Mouse (Mus musculus) lung, postnatal 0 days (tissue): ENCODE results near the gene Inip. TPM values are rescaled to one million over a fixed set of nuclear protein-coding genes. Genes with fewer than 3 reads are reported as not detected.

ENCODE experiments used
- ATAC-seq: fragments of 200-750 bp; cut with Nextera tagmentation; 2 replicates; pipeline ENCODE4 v1.8.0; 2017; ENCODE audit warnings: moderate library complexity
- DNase-seq: peaks from one replicate; pipeline ENCODE4 v3.0.0-alpha.2; 2016; ENCODE audit warnings: low spot score
- H3K27ac ChIP-seq: fragments of 300-500 bp; sonication (generic); 2 replicates; pipeline ENCODE4 v1.5.1; 2014; ENCODE audit warnings: antibody characterized with exemption, mild to moderate bottlenecking, low read length, mixed read lengths
- H3K27me3 ChIP-seq: fragments of 300-500 bp; sonication (generic); replicated peaks from 2 replicates; pipeline ENCODE4 v1.6.1; 2014; ENCODE audit warnings: low read length, mixed read lengths; ENCODE audit not compliant: insufficient read depth
- H3K36me3 ChIP-seq: fragments of 300-500 bp; sonication (generic); 2 replicates; pipeline ENCODE4 v1.6.1; 2014; ENCODE audit warnings: low read length, mixed read lengths; ENCODE audit not compliant: insufficient read depth
- H3K4me1 ChIP-seq: fragments of 300-500 bp; sonication (generic); 2 replicates; pipeline ENCODE4 v1.6.1; 2014; ENCODE audit warnings: antibody characterized with exemption, low read depth, low read length, mixed read lengths; ENCODE audit not compliant: insufficient read depth
- H3K4me2 ChIP-seq: fragments of 300-500 bp; sonication (generic); replicated peaks from 2 replicates; pipeline ENCODE4 v1.6.1; 2014; ENCODE audit warnings: low read depth, mild to moderate bottlenecking, low read length, moderate library complexity, mixed read lengths
- H3K4me3 ChIP-seq: fragments of 300-500 bp; sonication (generic); 2 replicates; pipeline ENCODE4 v1.5.1; 2014; ENCODE audit warnings: low read depth, low read length
- H3K9ac ChIP-seq: fragments of 300-500 bp; sonication (generic); replicated peaks from 2 replicates; pipeline ENCODE4 v1.6.1; 2014; ENCODE audit warnings: low read depth, mild to moderate bottlenecking
- H3K9me3 ChIP-seq: fragments of 300-500 bp; sonication (generic); 2 replicates; pipeline ENCODE4 v1.6.1; 2016; ENCODE audit warnings: low read length, mixed read lengths
- CTCF ChIP-seq: IDR thresholded peaks from 2 replicates; pipeline ENCODE4 v1.5.1; 2016; ENCODE audit warnings: antibody characterized with exemption, mild to moderate bottlenecking
- EP300 ChIP-seq: IDR thresholded peaks from 2 replicates; pipeline ENCODE4 v1.6.1; 2016; ENCODE audit warnings: antibody characterized with exemption, mild to moderate bottlenecking, control low read depth
- WGBS: fragments of 180-500 bp; shearing (Covaris S2); extraction: QIAGEN DNeasy Blood & Tissue Kit; methylation state at CpG from one replicate; pipeline ENCODE4 v1.1.7; 2014; 5-methylcytosine and 5-hydroxymethylcytosine counted together
- polyA plus RNA-seq: library from polyadenylated mRNA; unstranded; fragments of >200 nt; fragmentation: Nextera tagmentation; extraction: Ambion mirVana; gene quantifications from 2 replicates; pipeline ENCODE4 v1.2.1, GENCODE M21; 2015

Gene Inip
- 25.9 and 26.8 TPM in 2 replicates for polyA plus RNA-seq

- ATAC-seq (no peak), DNase-seq (no peak)
- Histone ChIP-seq H3K4me2 (no peak within 1 kb of the TSS), H3K27me3 (no peaks in the 10 kb centered on the region), H3K4me1 (no peaks in the 10 kb centered on the region), H3K4me3 (no peak within 1 kb of the TSS), H3K27ac (no peak within 1 kb of the TSS), H3K9ac (no peak within 1 kb of the TSS), H3K9me3 (no peaks in the 10 kb centered on the region), H3K36me3 (no peaks in the 10 kb centered on the region)
- TF ChIP-seq EP300, result no peak
- TF ChIP-seq CTCF, result no peak
These were observed at the start of gene Inip for GRCm38 (mm10) chr4:59801489-59801888. Gene Inip, minus strand, starts transcription at chr4:59801589.

- DNase-seq, result peak; percentile 76
- H3K4me3 ChIP-seq, result no peak overlapping the region
- no peaks in the 10 kb centered on the region for H3K27me3 ChIP-seq
- peak overlapping the region; percentile 32; the same call in 1 of the 2 replicates for H3K27ac ChIP-seq
- no peaks in the 10 kb centered on the region for H3K9me3 ChIP-seq
- TF ChIP-seq CTCF, result peak; percentile 92
- TF ChIP-seq EP300, result no peak
- WGBS, result 53% methylated on average over 2 of the region's 2 CpGs
- peaks cover 5% of the 10 kb centered on the region; the same call in 1 of the 2 replicates for H3K4me1 ChIP-seq
- ATAC-seq, result peak; percentile 53
- no peak overlapping the region for H3K4me2 ChIP-seq
- H3K36me3 ChIP-seq, result no peaks in the 10 kb centered on the region
- H3K9ac ChIP-seq, result no peak overlapping the region
These were observed 48.8 kb upstream of the Inip start for GRCm38 (mm10) chr4:59850181-59850580.

DNA sequence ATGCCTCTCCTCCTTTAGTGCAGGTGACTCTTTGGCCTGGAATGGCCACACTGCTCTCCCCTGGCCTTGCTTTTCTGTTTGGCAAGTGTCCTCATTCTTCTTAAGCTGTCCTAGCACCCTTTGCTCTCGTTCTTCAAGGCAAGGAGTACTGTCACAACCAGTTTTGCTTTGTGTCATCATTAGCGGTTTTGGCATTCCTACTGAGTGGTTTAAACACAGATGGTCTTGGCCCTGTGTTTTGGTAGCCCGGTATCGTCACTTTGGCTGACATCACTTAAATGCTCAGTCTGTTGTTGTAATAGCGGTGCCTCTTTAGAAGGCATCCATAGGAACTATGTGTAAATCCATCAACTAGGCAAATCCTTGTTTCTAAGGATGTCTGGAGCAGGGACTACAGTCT, 46.1 kb upstream of the Inip start:
- Histone ChIP-seq H3K4me1 (peaks cover 10% of the 10 kb centered on the region; the same call in 1 of the 2 replicates), H3K4me3 (no peak overlapping the region), H3K9ac (no peak overlapping the region), H3K4me2 (no peak overlapping the region), H3K9me3 (no peaks in the 10 kb centered on the region), H3K36me3 (no peaks in the 10 kb centered on the region), H3K27ac (no peak overlapping the region), H3K27me3 (no peaks in the 10 kb centered on the region)
- ATAC-seq, result no peak
- TF ChIP-seq EP300, result no peak
- no peak for TF ChIP-seq CTCF
- WGBS, result 83% methylated on average over 5 of the region's 5 CpGs
- DNase-seq, result no peak

DNA sequence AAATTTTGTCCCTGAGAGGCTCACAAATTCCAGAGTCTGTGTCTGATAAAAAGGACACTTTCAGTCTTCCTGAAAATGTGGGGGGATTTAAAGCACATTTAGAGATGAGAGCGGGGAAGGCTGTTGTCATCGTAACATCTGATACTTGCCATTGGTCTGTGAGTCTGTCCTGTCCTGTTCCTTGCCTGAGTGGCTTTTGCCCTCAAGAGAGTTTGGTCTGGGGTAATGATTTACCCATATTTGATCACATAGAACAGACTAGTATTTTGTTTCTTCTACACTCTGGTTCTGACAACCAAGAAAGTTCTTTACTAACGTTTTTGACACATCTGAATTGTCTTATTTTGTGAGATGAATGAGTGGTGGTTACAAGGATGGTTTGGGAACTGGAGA, 43.9 kb upstream of the Inip start:
- Histone ChIP-seq H3K27ac (0 out of 2 replicates have a peak overlapping the region, but pooled peaks have one; percentile 14), H3K36me3 (no peaks in the 10 kb centered on the region), H3K4me3 (no peak overlapping the region), H3K9me3 (no peaks in the 10 kb centered on the region), H3K27me3 (no peaks in the 10 kb centered on the region), H3K4me2 (no peak overlapping the region), H3K9ac (no peak overlapping the region), H3K4me1 (peaks cover 10% of the 10 kb centered on the region; the same call in 1 of the 2 replicates)
- no peak for DNase-seq
- WGBS, result 68% methylated on average over 3 of the region's 3 CpGs
- TF ChIP-seq EP300 (no peak), CTCF (no peak)
- no peak for ATAC-seq

DNA sequence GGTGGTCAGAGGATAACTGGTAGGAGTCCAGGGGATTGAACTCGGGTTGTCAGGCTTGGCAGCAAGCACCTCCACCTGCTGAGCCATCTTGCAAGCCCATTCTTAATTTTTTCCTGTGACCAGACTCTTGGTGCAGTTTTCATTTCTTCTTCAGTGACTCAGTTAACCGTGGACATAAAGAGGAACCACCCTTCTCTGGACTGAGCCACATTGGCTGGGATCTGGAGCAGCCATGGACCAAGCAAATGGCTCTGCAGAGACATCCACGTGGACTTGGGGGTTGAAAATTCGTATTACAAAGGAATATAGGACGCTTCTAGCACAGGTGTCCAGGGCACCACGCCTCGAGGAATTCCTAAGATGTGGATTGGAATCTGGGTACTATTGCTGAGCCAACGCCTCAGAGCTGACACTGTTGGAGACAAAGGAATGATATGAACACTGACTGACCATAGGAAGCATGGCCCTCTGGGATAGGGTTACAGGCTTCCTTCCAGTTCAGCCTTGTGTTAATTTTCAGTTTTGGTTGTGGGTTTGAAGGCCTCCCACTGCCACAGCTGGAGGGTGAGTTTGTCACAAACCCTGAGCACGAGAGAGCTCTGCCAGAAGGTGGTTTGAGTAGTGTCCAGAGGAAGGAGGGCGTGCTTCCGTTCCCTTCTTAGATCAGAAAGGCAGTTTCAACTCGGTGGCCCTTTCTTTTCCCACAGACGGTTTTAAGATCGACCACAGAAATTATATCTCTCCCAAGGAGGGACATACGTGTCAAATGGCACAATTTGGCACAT, 43.3 kb upstream of the Inip start:
- Histone ChIP-seq H3K27me3 (no peaks in the 10 kb centered on the region), H3K9ac (no peak overlapping the region), H3K4me2 (no peak overlapping the region), H3K4me3 (no peak overlapping the region), H3K27ac (0 out of 2 replicates have a peak overlapping the region, but pooled peaks have one; percentile 14), H3K36me3 (no peaks in the 10 kb centered on the region), H3K9me3 (no peaks in the 10 kb centered on the region), H3K4me1 (peaks cover 5% of the 10 kb centered on the region; the same call in 1 of the 2 replicates)
- DNase-seq (no peak), ATAC-seq (no peak)
- WGBS, result 65% methylated on average over 15 of the region's 15 CpGs
- TF ChIP-seq EP300, result no peak
- TF ChIP-seq CTCF, result no peak

GRCm38 (mm10) chr4:59837659-59838058, 36.3 kb upstream of the Inip start:
- Histone ChIP-seq H3K4me3 (no peak overlapping the region), H3K4me2 (no peak overlapping the region), H3K9ac (no peak overlapping the region)

More at GRCm38 (mm10) chr4:59837659-59838058, 36.3 kb upstream of the Inip start:
- Histone ChIP-seq H3K9me3 (no peaks in the 10 kb centered on the region), H3K27me3 (no peaks in the 10 kb centered on the region), H3K27ac (peak overlapping the region; percentile 29), H3K36me3 (no peaks in the 10 kb centered on the region), H3K4me1 (peaks cover 11% of the 10 kb centered on the region)
- DNase-seq (peak; percentile 53), ATAC-seq (peak; percentile 71)
- no peak for TF ChIP-seq EP300
- TF ChIP-seq CTCF, result no peak
- WGBS, result 38% methylated on average over 7 of the region's 7 CpGs
